Mouse (Mus musculus) cerebellum, adult 2 months (tissue): ENCODE data around the gene Ccdc141. TPM values are rescaled to one million over a fixed set of nuclear protein-coding genes. Genes with fewer than 3 reads are reported as not detected.

Source experiments
- DNase-seq, 2 experiments: peaks; one replicate each; pipeline ENCODE4 v3.0.0; 2021
- H3K27ac ChIP-seq: fragments of 200-500 bp; 2 replicates; pipeline ENCODE4 v1.5.1; 2012; ENCODE audit warnings: low read length, control low read depth, inconsistent platforms; ENCODE audit not compliant: insufficient read depth
- H3K27me3 ChIP-seq: fragments of 200-500 bp; 2 replicates; pipeline ENCODE4 v1.6.1; 2012; ENCODE audit warnings: inconsistent platforms, mild to moderate bottlenecking, low read length, moderate library complexity; ENCODE audit not compliant: control insufficient read depth, insufficient read depth
- H3K4me1 ChIP-seq: fragments of 200-500 bp; 2 replicates; pipeline ENCODE4 v1.6.1; 2011; ENCODE audit warnings: low read length; ENCODE audit not compliant: control insufficient read depth, insufficient read depth
- H3K4me3 ChIP-seq: fragments of 200-500 bp; replicated peaks from 2 replicates; pipeline ENCODE3; 2011; ENCODE audit warnings: mild to moderate bottlenecking, low read depth, low read length, control low read depth; ENCODE audit not compliant: insufficient read depth
- CTCF ChIP-seq: fragments of 200-500 bp; IDR thresholded peaks from 2 replicates; pipeline ENCODE4 v1.5.1; 2011; ENCODE audit warnings: low read depth, mild to moderate bottlenecking, control low read depth, low read length, moderate library complexity, borderline replicate concordance; ENCODE audit not compliant: insufficient read depth
- POLR2A ChIP-seq: fragments of 200-500 bp; IDR thresholded peaks from 2 replicates; pipeline ENCODE4 v1.6.1; 2011; ENCODE audit warnings: low read length, control low read depth, borderline replicate concordance; ENCODE audit not compliant: insufficient read depth
- WGBS: fragments of 180-500 bp; shearing (Covaris S2); methylation state at CpG from one replicate; pipeline ENCODE4 v1.1.7; 2018; 5-methylcytosine and 5-hydroxymethylcytosine counted together
- polyA plus RNA-seq: library from polyadenylated mRNA; depleted of rRNA; stranded (reverse); fragments of >200 nt; gene quantifications from 2 replicates; pipeline ENCODE4 v1.2.3, GENCODE M21; 2012; rRNA removed

Gene Ccdc141
- polyA plus RNA-seq: 9.4 and 9.7 TPM in 2 replicates

GRCm38 (mm10) chr2:77170633-77171105 is at the start of gene Ccdc141:
TSS of gene Ccdc141 (minus strand) at chr2:77170636.
- 16% methylated on average over 6 of the region's 6 CpGs for WGBS
- peaks cover 17% of the 10 kb centered on the region; the same call in 1 of the 2 replicates for H3K4me1 ChIP-seq
- H3K4me3 ChIP-seq: peak within 1 kb of the TSS; percentile 60

GRCm38 (mm10) chr2:77212885-77213284 is 42.4 kb upstream of the Ccdc141 start:
- WGBS: 26% methylated on average over 5 of the region's 5 CpGs
- no peaks in the 10 kb centered on the region for H3K27me3 ChIP-seq
- TF ChIP-seq POLR2A: no peak
- TF ChIP-seq CTCF: no peak
- no peaks in the 10 kb centered on the region for H3K4me1 ChIP-seq
- DNase-seq: no peak
- no peak overlapping the region for H3K4me3 ChIP-seq
- no peak overlapping the region for H3K27ac ChIP-seq

More at GRCm38 (mm10) chr2:77170633-77171105, at the start of gene Ccdc141:
- no peak for DNase-seq
- H3K27ac ChIP-seq: peak within 1 kb of the TSS; percentile 71; the same call in 1 of the 2 replicates
- TF ChIP-seq POLR2A (no peak), CTCF (no peak)
- no peaks in the 10 kb centered on the region for H3K27me3 ChIP-seq

DNA sequence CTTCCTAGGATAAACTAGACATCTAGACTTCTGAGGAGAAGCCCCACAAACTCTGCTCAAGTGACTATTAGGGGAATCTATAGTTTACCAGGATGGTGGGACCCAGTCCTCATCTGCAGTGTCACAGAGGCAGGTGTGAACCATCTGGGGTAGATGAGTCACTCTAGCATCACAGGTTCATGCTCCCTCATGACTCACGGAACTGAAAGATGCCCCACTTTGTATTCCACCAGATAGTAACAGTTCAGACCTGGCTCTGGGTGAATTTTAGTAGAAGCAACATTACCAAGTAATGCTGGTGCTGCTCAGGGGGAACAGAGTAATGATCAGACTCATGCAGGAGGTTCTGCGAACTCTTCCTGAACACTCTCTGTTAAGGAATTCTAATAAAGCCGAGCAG is 36.5 kb upstream of the Ccdc141 start:
- no peak for TF ChIP-seq POLR2A
- TF ChIP-seq CTCF: no peak
- 81% methylated on average over 3 of the region's 3 CpGs for WGBS
- Histone ChIP-seq H3K27ac (no peak overlapping the region), H3K4me3 (no peak overlapping the region), H3K4me1 (peaks cover 3% of the 10 kb centered on the region; the same call in 1 of the 2 replicates), H3K27me3 (no peaks in the 10 kb centered on the region)
- peak in 1 of 2 experiments; percentile 14 for DNase-seq

GRCm38 (mm10) chr2:77203916-77204315 is 33.5 kb upstream of the Ccdc141 start:
- DNase-seq: peak in 1 of 2 experiments; percentile 12
- Histone ChIP-seq H3K4me1 (peaks cover 3% of the 10 kb centered on the region; the same call in 1 of the 2 replicates), H3K27ac (no peak overlapping the region), H3K4me3 (no peak overlapping the region), H3K27me3 (no peaks in the 10 kb centered on the region)
- TF ChIP-seq CTCF (no peak), POLR2A (no peak)
- WGBS: 50% methylated on average over 2 of the region's 2 CpGs

GRCm38 (mm10) chr2:77201900-77202299 is 31.5 kb upstream of the Ccdc141 start:
- Histone ChIP-seq H3K27ac (no peak overlapping the region), H3K4me3 (no peak overlapping the region), H3K4me1 (peaks cover 3% of the 10 kb centered on the region; the same call in 1 of the 2 replicates), H3K27me3 (no peaks in the 10 kb centered on the region)
- no peak for DNase-seq
- WGBS: 100% methylated on average over 1 of the region's 1 CpGs
- TF ChIP-seq CTCF: no peak
- TF ChIP-seq POLR2A: no peak

DNA sequence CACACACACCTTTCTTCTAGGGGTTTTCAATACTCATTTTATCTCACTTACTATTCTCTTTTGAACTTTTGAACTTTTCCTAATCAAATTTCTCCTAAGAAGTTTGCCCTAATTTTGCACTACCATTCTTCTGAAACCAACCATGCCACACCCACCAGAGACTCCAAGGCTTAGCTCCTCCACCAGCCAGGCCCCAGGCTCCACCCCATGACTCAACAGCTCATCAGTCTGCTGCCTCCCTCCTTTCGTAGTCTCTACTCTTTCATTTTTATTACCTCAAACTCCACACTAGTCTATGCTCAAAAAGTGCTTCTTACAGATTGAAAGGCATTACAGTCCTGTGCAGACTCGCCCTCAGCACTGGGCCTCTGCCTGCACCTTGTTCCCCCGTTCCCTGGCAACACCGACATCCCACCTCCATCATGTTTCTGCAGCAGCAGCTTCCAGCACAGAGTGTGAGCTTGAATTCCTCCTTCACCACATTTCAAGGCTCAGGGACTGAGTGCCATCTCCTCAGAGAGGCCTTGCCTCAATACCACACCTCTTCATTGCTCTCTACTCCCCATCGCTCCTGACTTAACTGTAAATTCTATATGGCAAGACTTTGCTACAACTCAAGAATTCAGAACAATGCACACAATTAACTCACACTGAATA is 30.6 kb upstream of the Ccdc141 start:
- no peak for TF ChIP-seq POLR2A
- no peak for TF ChIP-seq CTCF
- WGBS: 88% methylated on average over 5 of the region's 5 CpGs
- no peak for DNase-seq
- Histone ChIP-seq H3K27ac (no peak overlapping the region), H3K27me3 (no peaks in the 10 kb centered on the region), H3K4me3 (no peak overlapping the region), H3K4me1 (peaks cover 2% of the 10 kb centered on the region; the same call in 1 of the 2 replicates)

GRCm38 (mm10) chr2:77200379-77200778 is 29.9 kb upstream of the Ccdc141 start:
- DNase-seq: no peak
- Histone ChIP-seq H3K4me3 (no peak overlapping the region), H3K27ac (no peak overlapping the region), H3K4me1 (no peaks in the 10 kb centered on the region), H3K27me3 (no peaks in the 10 kb centered on the region)
- WGBS: 71% methylated on average over 4 of the region's 4 CpGs
- no peak for TF ChIP-seq POLR2A
- no peak for TF ChIP-seq CTCF

DNA sequence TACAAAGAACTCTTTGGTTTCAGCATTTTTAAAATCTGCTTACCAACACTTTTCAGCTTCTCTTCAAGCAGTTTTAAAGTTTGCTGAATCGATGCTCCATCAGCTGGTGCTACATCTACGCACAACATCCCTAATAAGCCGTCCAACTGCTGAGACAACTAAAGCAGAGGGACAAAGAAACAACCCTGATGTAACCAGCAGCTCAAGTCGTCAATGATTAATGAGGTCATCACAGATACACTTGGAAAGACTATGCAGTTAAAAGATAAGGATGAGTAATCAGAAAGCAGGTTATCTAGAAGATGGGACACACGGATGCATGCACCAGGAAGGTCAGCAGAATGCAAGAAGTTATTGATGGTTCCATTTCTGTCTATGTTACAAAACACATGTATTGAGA is 27.8 kb upstream of the Ccdc141 start:
- DNase-seq: no peak
- Histone ChIP-seq H3K4me1 (no peaks in the 10 kb centered on the region), H3K27ac (no peak overlapping the region), H3K4me3 (no peak overlapping the region), H3K27me3 (no peaks in the 10 kb centered on the region)
- WGBS: 88% methylated on average over 5 of the region's 5 CpGs
- TF ChIP-seq CTCF: no peak
- TF ChIP-seq POLR2A: no peak

DNA sequence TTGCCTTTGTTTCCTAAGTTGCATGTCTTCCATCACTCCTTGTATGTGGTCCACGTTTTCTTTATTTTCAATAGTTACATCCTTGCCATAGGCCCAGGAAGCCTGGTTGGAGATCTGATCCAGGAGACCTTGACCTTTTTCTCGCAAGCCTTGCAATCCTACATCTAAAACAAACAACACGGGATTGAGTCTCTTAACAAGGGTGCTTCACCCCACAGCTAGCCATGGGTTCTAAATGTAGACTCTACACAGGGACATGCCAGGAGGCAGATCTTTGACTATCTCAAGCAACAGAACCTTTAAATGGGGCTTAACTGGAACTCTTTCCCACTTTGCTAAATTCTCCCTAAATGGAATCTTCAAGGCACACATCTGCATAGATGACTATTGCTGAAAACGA is 26.4 kb upstream of the Ccdc141 start:
- Histone ChIP-seq H3K4me1 (no peaks in the 10 kb centered on the region), H3K4me3 (no peak overlapping the region), H3K27me3 (no peaks in the 10 kb centered on the region), H3K27ac (no peak overlapping the region)
- no peak for DNase-seq
- TF ChIP-seq POLR2A (no peak), CTCF (no peak)
- WGBS: 95% methylated on average over 4 of the region's 4 CpGs
